Mouse (Mus musculus) midbrain, embryonic 16.5 days (tissue): ENCODE results near the gene Selenof. TPM values are rescaled to one million over a fixed set of nuclear protein-coding genes. Genes with fewer than 3 reads are reported as not detected.

Experiments used
- ATAC-seq: fragments of 200-750 bp; cut with Nextera tagmentation; 2 replicates; pipeline ENCODE4 v1.8.0; 2017; ENCODE audit warnings: moderate TSS enrichment
- H3K27ac ChIP-seq: fragments of 300-500 bp; sonication (generic); 2 replicates; pipeline ENCODE4 v1.5.1; 2014; ENCODE audit warnings: mild to moderate bottlenecking, low read length, mixed read lengths
- H3K27me3 ChIP-seq: fragments of 300-500 bp; sonication (generic); 2 replicates; pipeline ENCODE4 v1.6.1; 2014; ENCODE audit warnings: low read depth, low read length, mixed read lengths; ENCODE audit not compliant: control insufficient read depth, insufficient read depth
- H3K36me3 ChIP-seq: fragments of 300-500 bp; sonication (generic); 2 replicates; pipeline ENCODE4 v1.6.1; 2014; ENCODE audit warnings: mild to moderate bottlenecking, low read length, moderate library complexity, mixed read lengths; ENCODE audit not compliant: control insufficient read depth, insufficient read depth
- H3K4me1 ChIP-seq: fragments of 300-500 bp; sonication (generic); 2 replicates; pipeline ENCODE4 v1.6.1; 2014; ENCODE audit warnings: mild to moderate bottlenecking, low read length, mixed read lengths; ENCODE audit not compliant: control insufficient read depth, insufficient read depth
- H3K4me2 ChIP-seq: fragments of 300-500 bp; sonication (generic); 2 replicates; pipeline ENCODE4 v1.6.1; 2014; ENCODE audit warnings: mild to moderate bottlenecking, low read length, mixed read lengths
- H3K4me3 ChIP-seq: fragments of 300-500 bp; sonication (generic); 2 replicates; pipeline ENCODE4 v1.5.1; 2014; ENCODE audit warnings: low read depth, mild to moderate bottlenecking, low read length, moderate library complexity, mixed read lengths
- H3K9ac ChIP-seq: fragments of 300-500 bp; sonication (generic); 2 replicates; pipeline ENCODE4 v1.6.1; 2014; ENCODE audit warnings: low read depth, low read length, mixed read lengths
- H3K9me3 ChIP-seq: fragments of 300-500 bp; sonication (generic); replicated peaks from 2 replicates; pipeline ENCODE4 v1.6.1; 2014; ENCODE audit warnings: mild to moderate bottlenecking, low read length, mixed read lengths; ENCODE audit not compliant: control insufficient read depth, poor library complexity, severe bottlenecking
- WGBS: fragments of 180-500 bp; shearing (Covaris S2); extraction: QIAGEN DNeasy Blood & Tissue Kit; methylation state at CpG from one replicate; pipeline ENCODE4 v1.1.7; 2014; 5-methylcytosine and 5-hydroxymethylcytosine counted together
- polyA plus RNA-seq: library from polyadenylated mRNA; unstranded; fragments of >200 nt; fragmentation: Nextera tagmentation; extraction: Ambion mirVana; gene quantifications from 2 replicates; pipeline ENCODE4 v1.2.1, GENCODE M21; 2015

Gene Selenof
- polyA plus RNA-seq, 1 experiment from 2014 or later = 552 TPM

GRCm38 (mm10) chr3:144555144-144555543, 15.0 kb upstream of the Selenof start:
- 86% methylated on average over 7 of the region's 7 CpGs for WGBS

GRCm38 (mm10) chr3:144556625-144557324, 13.3 kb upstream of the Selenof start:
- no peak overlapping the region for H3K9ac ChIP-seq

More at GRCm38 (mm10) chr3:144555144-144555543, 15.0 kb upstream of the Selenof start:
- Histone ChIP-seq H3K4me3 (no peak overlapping the region), H3K9ac (no peak overlapping the region), H3K36me3 (no peaks in the 10 kb centered on the region), H3K4me2 (no peak overlapping the region), H3K9me3 (no peaks in the 10 kb centered on the region), H3K4me1 (peaks cover 10% of the 10 kb centered on the region; the same call in 1 of the 2 replicates), H3K27ac (no peak overlapping the region), H3K27me3 (no peaks in the 10 kb centered on the region)
- no peak for ATAC-seq

DNA sequence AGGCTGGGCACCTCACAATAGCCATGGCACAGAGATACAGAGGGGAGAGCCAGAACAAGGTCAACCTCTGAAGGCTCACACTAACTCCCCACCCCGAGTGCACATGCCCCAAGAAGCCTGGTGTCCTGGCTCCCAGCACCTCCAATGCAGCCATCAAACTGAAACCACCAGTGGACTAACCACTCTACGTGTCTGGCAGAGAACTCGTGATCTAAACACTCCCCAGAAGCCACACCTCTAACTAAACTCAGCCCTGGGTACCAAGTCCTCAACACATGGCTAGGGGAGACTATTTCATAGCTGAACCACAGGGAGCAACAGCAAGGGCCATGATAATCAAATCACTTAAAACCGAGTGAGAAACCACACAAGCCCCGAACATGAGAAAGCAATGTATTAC, 11.8 kb upstream of the Selenof start:
- Histone ChIP-seq H3K9ac (no peak overlapping the region), H3K4me1 (peaks cover 12% of the 10 kb centered on the region; the same call in 1 of the 2 replicates), H3K27ac (no peak overlapping the region), H3K4me3 (no peak overlapping the region), H3K27me3 (no peaks in the 10 kb centered on the region), H3K36me3 (no peaks in the 10 kb centered on the region), H3K9me3 (no peaks in the 10 kb centered on the region), H3K4me2 (no peak overlapping the region)
- ATAC-seq = no peak
- 54% methylated on average over 5 of the region's 5 CpGs for WGBS

More at GRCm38 (mm10) chr3:144556625-144557324, 13.3 kb upstream of the Selenof start:
- no peaks in the 10 kb centered on the region for H3K9me3 ChIP-seq
- ATAC-seq = peak; percentile 27; the same call in 1 of the 2 replicates
- no peak overlapping the region for H3K4me3 ChIP-seq
- H3K27me3 ChIP-seq = no peaks in the 10 kb centered on the region
- 3% methylated on average over 16 of the region's 16 CpGs for WGBS
- H3K4me2 ChIP-seq = peak overlapping the region; percentile 45
- H3K27ac ChIP-seq = no peak overlapping the region
- no peaks in the 10 kb centered on the region for H3K36me3 ChIP-seq
- peaks cover 11% of the 10 kb centered on the region; the same call in 1 of the 2 replicates for H3K4me1 ChIP-seq

DNA sequence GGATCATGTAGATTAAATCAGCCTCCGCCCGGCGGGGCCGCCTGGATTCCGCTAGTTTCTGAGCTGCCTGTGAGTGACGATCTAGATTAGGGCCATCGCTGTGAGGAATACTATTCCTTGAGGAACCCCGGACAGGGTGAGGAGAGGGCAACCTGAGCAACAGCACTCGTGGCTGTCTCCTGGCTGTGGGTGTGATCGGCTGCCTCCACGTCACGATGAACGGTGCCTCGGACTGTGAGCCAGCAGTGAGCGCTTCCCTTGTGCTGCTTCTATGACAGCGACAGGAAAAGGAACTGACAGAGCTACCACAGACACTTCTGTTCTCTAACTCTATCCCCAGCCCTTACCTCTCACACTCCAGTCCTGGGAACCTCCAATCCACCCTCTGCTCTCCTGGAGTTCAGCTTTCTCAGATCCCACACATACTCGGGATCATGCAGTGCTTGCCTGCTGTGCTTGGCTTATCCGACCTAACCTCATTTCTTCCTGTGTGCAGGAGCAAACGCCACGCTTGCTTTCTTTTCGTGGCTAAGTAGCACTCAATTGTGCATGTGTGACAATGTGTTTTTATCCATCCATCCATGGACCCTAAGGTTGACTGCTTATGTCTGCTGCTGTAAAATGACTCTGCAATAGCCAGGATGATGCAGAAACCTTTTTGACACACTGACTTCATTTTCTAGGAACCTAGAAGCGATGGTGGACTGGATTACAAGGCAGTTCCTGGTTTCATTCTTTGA, 8.4 kb upstream of the Selenof start:
- no peak for ATAC-seq
- Histone ChIP-seq H3K4me2 (peak overlapping the region; percentile 3; the same call in 1 of the 2 replicates), H3K36me3 (no peaks in the 10 kb centered on the region), H3K9me3 (no peaks in the 10 kb centered on the region), H3K27ac (no peak overlapping the region), H3K4me3 (no peak overlapping the region), H3K4me1 (peaks cover 9% of the 10 kb centered on the region; the same call in 1 of the 2 replicates), H3K9ac (no peak overlapping the region), H3K27me3 (no peaks in the 10 kb centered on the region)
- 59% methylated on average over 22 of the region's 22 CpGs for WGBS

- Histone ChIP-seq H3K36me3 (no peaks in the 10 kb centered on the region), H3K4me2 (no peak overlapping the region), H3K4me1 (peaks cover 21% of the 10 kb centered on the region), H3K27ac (no peak overlapping the region), H3K9me3 (no peaks in the 10 kb centered on the region), H3K9ac (no peak overlapping the region), H3K27me3 (no peaks in the 10 kb centered on the region), H3K4me3 (no peak overlapping the region)
- no peak for ATAC-seq
- 90% methylated on average over 7 of the region's 7 CpGs for WGBS
Measured at GRCm38 (mm10) chr3:144563916-144564315, 6.2 kb upstream of the Selenof start.

DNA sequence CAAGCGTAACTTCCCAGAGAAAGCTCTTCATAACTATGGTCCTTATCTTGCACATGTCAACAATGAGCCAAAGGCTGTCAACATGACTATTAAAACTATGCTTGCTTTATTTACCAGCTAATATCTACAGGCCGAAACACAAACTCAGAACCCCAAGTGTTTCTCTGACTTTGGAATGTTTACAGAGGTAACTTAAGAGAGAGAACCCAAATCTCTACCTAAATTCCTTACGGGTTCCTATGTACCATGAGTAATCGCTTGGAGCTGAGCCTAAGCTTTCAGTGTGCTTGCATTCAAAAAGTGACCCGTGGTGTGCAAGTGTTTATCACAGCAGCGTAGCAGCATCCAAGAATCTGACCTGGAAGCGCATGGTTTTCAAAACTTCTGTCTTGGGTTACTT, 4.9 kb upstream of the Selenof start:
- Histone ChIP-seq H3K36me3 (no peaks in the 10 kb centered on the region), H3K27me3 (no peaks in the 10 kb centered on the region), H3K4me2 (no peak overlapping the region), H3K4me3 (no peak overlapping the region), H3K4me1 (peaks cover 22% of the 10 kb centered on the region), H3K9ac (no peak overlapping the region), H3K9me3 (no peaks in the 10 kb centered on the region), H3K27ac (no peak overlapping the region)
- no peak for ATAC-seq
- 92% methylated on average over 7 of the region's 7 CpGs for WGBS

DNA sequence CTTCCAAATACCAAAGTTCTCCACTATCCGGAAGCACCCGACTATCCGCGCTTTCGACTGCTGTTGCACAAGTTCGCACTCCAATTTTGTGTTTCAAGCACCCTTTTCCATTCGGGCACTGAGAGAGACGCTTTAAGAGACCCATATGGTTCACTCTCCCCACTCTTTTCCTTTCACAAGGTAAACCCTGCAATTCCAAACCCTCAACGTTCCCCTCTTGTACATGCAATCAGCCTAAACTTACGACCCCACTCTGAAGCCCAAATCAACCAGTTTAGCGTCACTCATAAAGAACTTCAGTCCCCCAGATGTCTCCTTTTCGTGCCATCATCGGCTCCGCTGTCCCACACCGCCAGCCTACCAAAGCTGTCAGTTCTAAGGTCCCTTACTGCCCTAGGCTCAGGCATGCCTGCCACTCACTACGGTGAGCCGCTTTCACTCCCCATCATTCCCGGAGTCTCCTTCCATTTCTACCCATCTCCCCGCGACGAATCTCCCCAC, 1.2 kb upstream of the Selenof start:
- H3K4me1 ChIP-seq = peaks cover 37% of the 10 kb centered on the region
- ATAC-seq = no peak
- H3K4me3 ChIP-seq = peak overlapping the region; percentile 92
- H3K27me3 ChIP-seq = no peaks in the 10 kb centered on the region
- no peaks in the 10 kb centered on the region for H3K9me3 ChIP-seq
- under 1% methylated on average over 21 of the region's 21 CpGs for WGBS
- H3K36me3 ChIP-seq = no peaks in the 10 kb centered on the region
- H3K9ac ChIP-seq = peak overlapping the region; percentile 88
- H3K4me2 ChIP-seq = peak overlapping the region; percentile 97
- peak overlapping the region; percentile 94 for H3K27ac ChIP-seq

DNA sequence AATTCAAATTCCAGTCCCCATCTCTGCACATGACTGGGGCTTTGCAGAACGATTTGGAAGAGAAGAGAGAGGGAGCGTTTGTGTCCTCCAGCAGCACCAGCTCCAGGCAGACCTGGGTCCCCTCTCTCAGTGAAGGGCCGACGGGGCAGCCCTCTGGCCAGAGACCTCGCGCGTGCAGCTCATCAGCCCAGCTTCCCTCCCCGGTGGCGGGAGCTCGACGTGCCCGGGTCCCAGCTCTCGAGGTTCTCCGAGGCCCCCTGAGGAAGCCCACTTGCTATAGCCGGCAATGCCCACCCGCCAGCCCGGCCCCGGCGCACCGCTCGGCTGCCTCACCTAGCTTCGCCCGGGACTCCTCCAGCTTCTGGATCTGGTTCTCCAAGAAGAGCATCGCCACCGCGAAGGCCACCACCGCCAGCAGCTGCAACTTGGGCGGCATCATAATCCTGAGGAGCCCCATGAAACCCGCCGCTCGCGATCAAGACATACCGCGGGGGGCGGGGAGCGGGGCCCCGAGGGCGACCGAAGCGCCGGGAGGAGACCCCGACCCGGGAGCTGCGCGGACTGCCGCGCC, 618 bp upstream of the Selenof start:
- no peaks in the 10 kb centered on the region for H3K27me3 ChIP-seq
- peak overlapping the region; percentile 92 for H3K4me3 ChIP-seq
- H3K36me3 ChIP-seq = no peaks in the 10 kb centered on the region
- H3K9ac ChIP-seq = peak overlapping the region; percentile 88
- H3K4me1 ChIP-seq = peaks cover 41% of the 10 kb centered on the region
- H3K4me2 ChIP-seq = peak overlapping the region; percentile 97
- peak; percentile 47 for ATAC-seq
- no peaks in the 10 kb centered on the region for H3K9me3 ChIP-seq
- under 1% methylated on average over 45 of the region's 47 CpGs for WGBS
- H3K27ac ChIP-seq = peak overlapping the region; percentile 94
